Mouse (Mus musculus): ENCODE measurements around the gene Plekha5. TPM values are rescaled to one million over a fixed set of nuclear protein-coding genes. Genes with fewer than 3 reads are reported as not detected.
"Not testable (repeated sequence)": the region's sequence is repeated elsewhere in the genome, so short reads cannot be mapped to it uniquely, and the experiment has no call there.

The Plekha5 gene
- total RNA-seq, 2 experiments from 2014 or later, result 78.0 to 107 TPM

DNA sequence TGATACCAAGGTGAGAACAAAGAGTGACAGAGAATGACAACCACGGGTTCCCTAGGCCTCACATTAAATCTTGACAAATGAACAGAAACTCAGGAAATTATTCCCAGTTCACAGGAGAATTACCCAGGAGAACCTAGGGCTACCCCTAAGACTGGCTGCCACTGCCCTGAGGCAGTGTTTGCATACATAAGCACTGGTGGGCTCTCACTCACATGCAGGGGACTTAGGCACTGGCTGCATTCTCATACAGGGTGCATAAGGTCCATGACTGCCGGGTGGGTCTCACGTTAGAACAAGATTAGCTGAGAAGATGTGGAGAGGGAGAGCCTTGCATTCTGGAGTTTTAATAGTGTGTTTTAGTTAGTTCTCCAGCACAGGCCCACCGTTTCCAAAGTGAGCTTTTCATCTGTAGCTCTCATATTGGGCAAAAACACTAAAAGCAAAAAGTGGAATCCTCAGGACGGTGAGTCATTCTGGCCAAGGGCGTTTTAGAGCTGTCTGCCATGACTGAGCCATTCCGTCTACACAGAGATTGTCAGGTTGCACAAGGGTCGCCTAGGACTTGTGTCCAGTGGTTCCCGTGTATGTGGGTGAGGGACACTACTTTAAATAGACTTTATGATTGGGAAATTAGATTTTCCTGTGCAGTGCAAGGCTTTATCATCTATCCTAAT lies 138.2 kb downstream of the Plekha5 start:
- DNase-seq (ENCODE audit: extremely low spot score in 1 of 2, low spot score in 1 of 2), result no peak

DNA sequence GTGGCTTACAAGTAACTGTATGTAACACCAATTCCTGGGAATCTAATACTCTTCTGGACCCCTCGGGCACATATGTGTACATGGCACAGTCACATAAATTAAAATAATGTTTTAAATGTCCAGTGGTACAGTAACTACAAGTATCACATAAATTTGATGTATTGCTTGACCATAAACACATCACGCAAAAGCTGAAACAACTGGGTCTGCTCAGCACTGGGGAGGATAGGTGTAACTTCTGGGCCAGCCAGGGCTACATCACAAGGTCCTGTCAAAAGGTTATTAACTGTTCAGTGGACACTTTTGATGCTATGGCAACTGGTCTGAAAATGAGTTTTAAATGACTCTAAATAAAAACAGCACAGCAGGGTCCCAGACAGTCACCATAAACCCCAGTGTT lies 143.3 kb downstream of the Plekha5 start:
- no peak for DNase-seq (ENCODE audit: extremely low spot score in 1 of 2, low spot score in 1 of 2)

DNA sequence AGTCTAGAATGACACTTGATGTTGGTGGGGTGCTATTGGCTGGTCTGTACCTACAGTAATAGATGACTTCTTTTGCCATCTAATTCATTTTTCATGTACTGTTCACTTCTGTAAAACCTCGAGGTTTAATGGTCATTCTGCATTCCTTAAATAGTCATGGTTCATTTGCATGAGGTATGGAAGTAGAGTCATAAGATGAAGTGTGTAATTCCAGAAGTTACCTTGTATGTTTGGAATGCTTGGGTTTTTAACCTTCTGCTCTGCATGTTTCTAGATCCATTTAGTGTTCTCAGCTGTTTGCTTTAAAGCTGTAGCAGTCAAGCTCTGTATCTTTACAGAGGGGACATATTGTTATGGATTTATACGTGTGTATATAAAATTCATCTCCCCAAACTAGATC lies 144.0 kb downstream of the Plekha5 start:
- no peak for DNase-seq (ENCODE audit: extremely low spot score in 1 of 2, low spot score in 1 of 2)

DNA sequence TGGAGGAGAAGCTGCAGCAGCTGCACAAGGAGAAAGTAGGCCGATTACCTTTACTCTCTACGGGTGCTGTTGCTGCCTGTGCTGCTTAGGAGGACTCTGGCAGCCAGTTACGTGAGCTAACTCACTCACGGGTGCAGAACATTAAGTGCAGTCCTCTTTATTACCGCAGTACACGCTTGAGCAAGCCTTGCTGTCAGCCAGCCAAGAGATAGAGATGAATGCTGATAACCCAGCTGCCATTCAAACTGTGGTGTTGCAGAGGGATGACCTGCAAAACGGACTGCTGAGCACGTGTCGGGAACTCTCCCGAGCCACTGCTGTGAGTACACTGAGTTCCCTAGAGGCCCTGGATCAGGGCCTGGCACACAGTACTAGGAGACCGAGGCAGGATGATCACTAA lies 146.3 kb downstream of the Plekha5 start:
- no peak for DNase-seq (ENCODE audit: extremely low spot score in 1 of 2, low spot score in 1 of 2)

DNA sequence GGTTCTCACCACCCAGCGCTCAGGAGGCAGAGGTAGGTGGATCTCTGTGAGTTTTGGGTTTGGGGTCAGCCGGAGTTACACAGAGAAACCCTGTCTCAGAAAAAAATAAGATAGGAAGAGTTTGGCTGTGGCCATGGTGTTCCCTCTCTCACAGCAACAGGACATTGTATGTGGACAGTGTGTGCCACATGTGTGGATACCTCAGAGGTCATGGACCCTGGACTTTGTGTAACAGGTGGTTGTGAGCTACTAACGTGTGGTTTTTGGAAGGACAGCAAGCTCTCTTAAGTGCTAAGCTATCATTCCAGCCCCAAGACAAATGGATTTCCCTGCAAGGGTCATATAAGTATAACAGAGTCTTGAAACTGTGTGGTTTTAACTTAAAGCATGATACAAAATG lies 151.1 kb downstream of the Plekha5 start:
- DNase-seq (ENCODE audit: extremely low spot score in 1 of 2, low spot score in 1 of 2), result no peak

DNA sequence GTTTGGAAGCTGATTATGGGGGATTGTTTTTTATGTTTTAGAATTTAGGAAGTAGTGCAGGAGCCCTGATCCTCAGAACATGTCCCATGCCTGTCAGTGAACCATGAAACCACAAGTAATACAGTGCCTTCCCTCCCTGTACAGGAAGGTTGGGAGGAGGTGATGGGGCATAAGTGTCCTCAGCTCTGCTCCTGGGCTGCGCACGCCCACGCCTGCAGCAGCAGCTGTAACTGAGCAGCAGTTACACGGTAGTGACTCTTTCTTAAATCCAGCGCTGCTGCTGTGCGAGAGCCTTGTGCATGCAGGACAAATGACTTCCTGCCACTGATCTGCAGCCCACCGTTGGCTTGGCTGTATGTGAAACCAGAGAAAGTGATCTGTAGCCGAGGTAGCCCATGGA lies 152.3 kb downstream of the Plekha5 start:
- DNase-seq (ENCODE audit: extremely low spot score in 1 of 2, low spot score in 1 of 2), result no peak

DNA sequence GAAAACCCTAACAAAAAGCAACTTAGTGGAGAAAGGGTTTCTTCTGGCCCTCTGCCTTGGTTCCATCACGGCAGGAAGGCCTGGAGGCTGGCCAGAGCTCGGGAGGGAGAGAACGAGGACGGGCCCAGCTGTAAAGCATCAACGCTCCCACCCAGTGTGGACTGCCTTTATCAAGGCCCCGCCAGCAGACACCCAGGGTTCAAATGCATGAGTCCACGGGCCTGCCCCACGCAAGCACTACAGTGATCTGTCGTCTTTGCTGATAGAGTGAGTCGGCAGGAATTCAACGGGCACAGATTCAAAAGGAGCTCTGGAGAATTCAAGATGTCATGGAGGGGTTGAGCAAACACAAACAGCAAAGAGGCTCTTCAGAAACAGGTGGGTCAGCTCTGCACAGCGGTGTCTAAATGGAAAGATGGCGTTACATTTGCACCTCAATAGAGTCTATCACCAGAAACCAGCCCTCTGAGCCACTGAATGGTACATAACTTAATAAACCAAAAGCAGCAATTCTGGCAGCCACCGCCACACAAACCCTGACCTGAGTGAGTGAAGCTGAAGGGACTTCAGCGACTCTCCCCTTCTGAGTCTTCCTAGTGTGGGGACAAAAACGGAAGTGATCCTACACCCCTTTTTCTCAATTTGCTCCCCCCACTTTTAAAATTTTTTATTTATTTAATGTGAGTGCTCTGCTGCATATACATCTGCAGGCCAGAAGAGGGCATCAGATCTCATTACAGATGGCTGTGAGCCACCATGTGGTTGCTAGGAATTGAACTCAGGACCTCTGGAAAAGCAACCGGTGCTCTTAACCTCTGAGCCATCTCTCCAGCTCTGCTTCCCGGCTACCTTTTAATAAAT lies 153.3 kb downstream of the Plekha5 start:
- DNase-seq (ENCODE audit: extremely low spot score in 1 of 2, low spot score in 1 of 2), result no peak

DNA sequence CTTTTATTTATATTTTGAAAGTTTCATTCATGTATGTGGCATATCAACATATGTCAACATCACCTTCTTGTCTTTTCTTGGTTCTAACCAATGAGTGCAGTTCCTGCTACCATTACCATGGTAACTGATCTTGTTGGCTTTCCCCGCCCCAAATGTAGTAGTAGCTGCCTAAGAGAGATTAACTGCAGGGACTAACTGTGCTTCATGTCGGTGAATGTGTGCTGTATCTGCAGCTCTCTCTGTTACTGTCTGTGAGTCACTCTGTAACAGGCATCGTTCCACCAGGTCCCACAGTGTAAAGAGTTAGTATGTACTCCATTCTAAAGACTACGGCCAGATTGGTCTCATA lies 153.9 kb downstream of the Plekha5 start:
- no peak for DNase-seq (ENCODE audit: extremely low spot score in 1 of 2, low spot score in 1 of 2)

DNA sequence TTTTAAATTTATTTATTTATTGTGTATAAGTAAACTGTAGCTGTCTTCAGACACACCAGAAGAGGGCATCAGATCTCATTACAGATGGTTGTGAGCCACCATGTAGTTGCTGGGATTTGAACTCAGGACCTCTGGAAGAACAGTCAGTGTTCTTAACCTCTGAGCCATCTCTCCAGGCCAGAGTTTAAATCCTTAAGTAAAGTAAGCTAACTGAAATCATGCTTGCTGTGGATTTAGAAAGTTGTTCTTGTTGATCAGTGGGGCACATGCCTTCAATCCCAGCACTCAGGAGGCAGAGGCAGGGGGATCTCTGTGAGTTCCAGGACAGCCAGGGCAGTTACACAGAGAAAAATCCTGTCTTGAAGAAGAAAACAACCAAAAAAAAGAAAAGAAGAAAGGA lies 155.1 kb downstream of the Plekha5 start:
- DNase-seq (ENCODE audit: extremely low spot score in 1 of 2, low spot score in 1 of 2), result not testable (repeated sequence)

DNA sequence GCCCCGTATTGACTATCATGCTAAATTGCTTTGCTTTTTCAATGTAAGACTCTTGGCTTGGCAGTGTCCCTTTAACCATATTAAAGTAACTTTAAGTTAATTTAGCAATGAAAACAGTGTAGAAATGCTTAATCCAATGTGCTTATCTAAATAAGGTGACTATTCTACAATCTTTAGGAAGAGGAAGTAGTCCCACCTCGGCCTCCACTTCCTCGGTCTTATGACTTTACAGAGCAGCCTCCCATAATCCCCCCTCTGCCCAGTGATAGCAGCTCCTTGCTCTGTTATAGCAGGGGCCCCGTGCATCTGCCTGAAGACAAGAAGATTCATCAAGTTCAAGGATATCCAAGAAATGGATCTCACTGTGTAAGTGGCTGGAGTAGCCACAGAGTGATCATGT lies 156.3 kb downstream of the Plekha5 start:
- DNase-seq (ENCODE audit: extremely low spot score in 1 of 2, low spot score in 1 of 2), result no peak

DNA sequence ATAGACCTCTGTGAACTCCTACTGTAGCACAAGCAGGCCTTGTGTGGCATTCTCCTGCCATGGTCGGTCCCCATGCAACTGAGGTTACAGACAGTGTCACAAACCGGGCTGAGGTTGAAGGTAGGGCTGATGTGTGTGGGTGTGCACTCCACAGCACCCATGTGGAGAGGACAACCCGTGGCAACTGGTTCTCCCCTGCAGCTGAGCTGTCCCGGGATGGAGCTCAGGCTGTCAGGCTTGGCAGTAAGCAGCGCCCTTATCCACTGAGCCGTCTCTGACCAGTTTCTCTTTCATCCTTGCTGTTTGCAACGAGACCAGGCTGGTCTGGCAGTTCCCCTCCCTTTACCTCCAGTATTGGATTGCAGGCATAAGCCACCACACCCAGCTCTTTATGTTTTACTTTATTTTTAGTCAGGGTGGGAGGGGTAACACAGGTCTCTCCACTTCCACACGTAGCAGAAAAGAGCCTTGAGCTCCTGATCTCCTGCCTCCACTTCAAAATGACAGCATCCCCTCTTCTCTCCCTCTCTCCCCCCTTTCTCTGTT lies 162.9 kb downstream of the Plekha5 start:
- no peak for DNase-seq (ENCODE audit: extremely low spot score in 1 of 2, low spot score in 1 of 2)

DNA sequence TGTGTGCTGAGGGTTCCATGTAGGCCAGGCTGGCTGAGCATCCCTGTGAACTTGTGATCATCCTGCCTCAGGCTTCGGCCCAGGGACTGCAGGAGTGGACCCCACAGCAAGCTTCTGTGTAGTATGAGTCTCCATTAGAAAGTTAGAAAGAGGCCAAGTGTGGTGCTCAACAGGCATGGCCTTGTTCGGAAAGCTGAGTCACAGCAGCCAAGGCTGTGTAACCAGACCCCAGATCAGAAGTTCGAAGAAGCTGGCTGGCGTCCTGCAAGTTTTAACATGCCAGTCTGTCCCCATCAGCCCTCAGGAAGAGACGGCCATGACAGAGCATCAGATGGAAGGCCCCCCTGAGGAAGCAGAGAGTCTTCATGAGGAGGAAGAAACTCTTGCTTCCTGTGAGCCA lies 167.5 kb downstream of the Plekha5 start:
- no peak for DNase-seq (ENCODE audit: extremely low spot score in 1 of 2, low spot score in 1 of 2)

DNA sequence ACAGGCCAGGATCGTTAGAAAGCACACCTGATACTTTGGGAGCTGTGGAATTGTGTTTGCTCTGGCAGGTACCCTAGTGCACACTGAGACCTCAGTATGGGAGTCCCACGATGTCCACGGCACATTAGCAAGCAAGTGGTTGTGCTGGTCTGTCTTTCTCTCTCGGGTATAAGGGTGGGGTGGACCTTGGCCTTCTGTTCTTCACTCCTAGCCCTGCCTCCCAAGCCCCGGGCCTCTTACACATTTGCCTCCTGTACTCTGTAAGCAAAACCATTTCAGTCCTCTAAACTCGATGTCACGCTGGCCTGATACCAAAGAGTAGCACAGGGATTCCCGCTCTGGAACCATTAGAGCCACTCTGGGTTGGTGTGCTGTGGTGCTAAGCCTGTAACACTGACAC lies 168.9 kb downstream of the Plekha5 start:
- DNase-seq (ENCODE audit: extremely low spot score in 1 of 2, low spot score in 1 of 2), result no peak

DNA sequence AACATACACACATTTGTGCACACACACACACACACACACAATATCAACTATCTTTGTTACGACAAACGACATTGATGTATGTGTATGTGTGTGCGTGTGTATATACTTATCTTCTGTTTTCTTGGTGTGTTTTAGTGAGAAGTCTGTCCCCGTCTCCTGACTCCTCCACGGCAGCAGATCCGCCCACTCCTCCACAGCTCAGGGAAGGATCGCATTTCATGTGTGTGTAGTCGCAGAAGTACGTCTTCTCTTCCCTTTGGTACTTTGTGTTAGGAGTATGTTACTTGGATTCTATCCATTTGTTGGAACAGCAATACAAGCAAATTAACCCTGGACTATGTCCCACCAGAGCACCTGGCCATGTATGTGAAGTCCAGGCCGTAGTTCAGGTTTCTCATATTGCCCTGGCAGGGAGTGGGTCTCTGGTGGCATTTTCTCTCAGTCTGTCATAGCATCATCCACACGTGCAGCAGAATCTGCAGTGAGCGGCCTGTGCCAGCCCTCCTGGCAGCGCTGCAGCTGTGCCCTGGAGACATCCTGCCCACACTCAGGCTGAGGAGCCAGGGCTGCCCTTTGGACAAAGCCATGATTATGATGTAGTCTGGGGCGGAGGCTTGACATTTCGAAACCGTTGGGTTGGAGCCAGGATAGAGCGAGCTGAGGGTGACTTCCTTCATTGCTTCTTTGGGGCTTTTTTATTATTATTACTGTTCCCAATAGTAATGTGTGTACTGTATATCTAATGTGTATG lies 169.7 kb downstream of the Plekha5 start:
- DNase-seq (ENCODE audit: extremely low spot score in 1 of 2, low spot score in 1 of 2), result peak in 1 of 2 experiments; percentile 34

DNA sequence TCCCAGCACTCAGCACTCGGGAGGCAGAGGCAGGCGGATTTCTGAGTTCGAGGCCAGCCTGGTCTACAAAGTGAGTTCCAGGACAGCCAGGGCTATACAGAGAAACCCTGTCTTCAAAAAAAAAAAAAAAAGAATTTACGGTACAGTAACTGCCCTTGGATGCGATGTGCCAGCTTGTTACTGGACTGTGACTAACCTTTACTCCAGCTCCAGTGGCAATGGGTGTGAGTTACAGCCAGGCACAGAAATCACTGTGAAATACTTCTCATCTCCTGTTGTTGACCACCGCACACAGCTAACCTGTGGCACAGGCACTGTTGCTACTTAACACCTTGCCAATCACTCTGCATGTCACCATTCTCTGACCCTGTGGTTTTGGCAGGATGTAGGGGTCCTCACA lies 171.7 kb downstream of the Plekha5 start:
- not testable (repeated sequence) for DNase-seq (ENCODE audit: extremely low spot score in 1 of 2, low spot score in 1 of 2)

DNA sequence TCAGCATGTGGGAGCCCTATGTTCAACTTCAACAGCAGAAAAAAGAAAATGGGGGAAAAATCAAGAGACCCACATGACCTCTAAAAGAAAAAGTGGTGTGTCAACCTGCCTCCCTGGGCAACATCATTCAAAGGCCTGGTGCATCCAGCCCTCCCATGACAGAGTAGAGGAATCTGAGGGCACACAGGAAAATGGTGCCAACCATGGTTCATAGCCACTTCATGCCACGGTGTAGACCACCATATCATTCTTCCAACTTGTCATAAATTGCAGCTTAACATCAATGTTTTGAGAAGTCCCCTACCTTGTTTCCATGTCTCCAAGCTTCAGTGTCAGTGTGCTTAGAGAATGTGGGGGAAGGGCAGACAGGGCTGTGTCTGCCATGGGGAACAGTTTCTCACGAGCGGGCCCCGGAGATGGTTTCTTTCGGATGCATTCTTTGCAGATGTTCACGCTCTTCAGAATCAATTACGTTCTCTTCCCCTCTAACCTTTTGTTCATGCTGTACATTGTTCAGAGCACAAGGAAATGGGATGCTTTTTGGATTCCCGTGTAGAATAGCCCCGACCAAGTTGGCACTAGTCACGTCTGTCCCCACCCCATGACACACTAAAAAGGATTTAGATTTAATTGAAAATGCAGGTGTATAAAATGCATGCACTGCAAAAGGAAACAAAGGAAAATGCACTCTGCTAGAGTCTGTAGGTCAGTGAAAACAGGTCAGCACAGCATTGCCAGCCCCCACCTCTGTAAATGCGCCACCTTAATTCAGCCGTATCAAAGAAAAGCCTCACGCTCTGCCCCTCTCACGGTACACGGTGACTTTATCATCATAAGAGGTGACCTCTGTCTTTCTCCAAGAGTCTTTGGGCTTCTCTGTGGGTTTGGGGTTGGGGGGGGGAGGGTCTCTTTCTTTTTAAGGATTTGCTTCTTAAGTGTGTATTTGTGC lies 173.8 kb downstream of the Plekha5 start:
- DNase-seq (ENCODE audit: extremely low spot score in 1 of 2, low spot score in 1 of 2), result no peak

DNA sequence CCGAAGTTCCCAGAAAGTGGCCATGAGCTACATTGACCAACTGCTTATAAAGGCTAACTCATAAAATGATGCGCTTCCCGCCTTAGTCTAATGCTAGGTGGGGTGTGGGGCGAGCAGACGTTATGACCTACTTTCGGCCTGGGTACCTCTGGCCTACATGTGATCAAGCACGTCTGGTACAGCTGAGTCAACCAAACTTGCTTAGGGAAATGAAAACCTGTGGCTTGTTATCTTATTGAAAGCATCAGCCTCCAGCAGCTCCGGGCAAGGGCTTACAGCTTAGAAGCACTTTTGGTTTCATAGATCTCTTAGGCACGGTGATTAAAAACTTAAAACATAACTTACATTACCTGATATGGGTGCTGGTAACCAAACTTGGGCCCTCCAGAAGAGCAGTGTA lies 174.7 kb downstream of the Plekha5 start:
- DNase-seq (ENCODE audit: extremely low spot score in 1 of 2, low spot score in 1 of 2), result no peak

DNA sequence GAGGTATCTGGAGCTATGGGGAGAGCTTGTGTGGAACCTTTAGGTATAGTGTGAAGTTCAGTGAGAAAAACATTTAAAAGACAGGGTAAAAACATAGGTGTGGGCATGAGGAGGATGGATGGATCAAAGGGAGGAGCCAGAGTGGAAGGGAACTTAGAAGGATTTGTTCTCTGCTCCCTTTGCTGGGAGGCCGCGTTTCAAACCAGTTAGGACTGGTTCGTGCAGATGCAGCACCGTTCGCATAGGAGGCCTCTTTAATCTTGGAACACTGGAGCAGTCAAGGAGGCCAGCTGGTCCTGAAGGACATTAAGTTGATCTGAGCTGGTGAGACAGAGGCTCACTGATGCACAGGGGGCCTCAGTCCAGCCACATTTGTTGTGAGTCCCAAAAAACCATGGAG lies 175.5 kb downstream of the Plekha5 start:
- no peak for DNase-seq (ENCODE audit: extremely low spot score in 1 of 2, low spot score in 1 of 2)

DNA sequence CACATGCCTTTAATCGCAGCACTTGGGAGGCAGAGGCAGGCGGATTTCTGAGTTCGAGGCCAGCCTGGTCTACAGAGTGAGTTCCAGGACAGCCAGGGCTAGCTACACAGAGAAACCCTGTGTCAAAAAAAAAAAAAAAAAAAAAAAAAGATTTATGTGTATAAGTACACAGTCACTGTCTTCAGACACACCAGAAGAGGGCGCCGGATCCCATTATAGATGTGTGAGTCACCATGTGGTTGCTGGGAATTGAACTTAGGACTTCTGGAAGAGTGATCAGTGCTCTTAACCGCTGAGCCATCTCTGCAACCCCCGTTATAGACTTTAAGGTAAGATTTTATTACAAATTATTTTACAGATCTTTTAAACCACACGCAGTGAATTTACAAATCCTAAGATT lies 176.8 kb downstream of the Plekha5 start:
- DNase-seq (ENCODE audit: extremely low spot score in 1 of 2, low spot score in 1 of 2), result not testable (repeated sequence)

DNA sequence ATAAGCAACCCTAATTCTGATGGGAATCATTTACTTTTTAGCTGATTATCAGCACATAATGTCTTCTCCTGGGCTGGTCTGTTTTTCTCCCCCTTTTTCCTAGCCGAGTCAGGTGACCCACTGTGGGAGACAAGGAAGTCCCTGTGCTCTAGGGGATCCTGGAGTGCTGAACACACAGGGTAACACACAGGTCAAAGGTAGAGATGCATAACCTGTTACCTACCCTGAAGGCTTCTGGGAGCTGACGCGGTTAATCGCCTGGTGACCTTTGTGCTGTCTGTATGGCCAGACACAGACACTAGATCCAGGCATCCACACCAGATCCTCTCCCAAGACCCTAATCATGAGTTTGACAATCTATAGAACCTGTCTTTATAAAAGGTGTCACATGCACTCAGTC lies 177.3 kb downstream of the Plekha5 start:
- DNase-seq (ENCODE audit: extremely low spot score in 1 of 2, low spot score in 1 of 2), result no peak
